Mouse (Mus musculus) bone marrow, adult 2 months (tissue): ENCODE data around the gene Plekhf1. TPM values are rescaled to one million over a fixed set of nuclear protein-coding genes. Genes with fewer than 3 reads are reported as not detected.
A peak's percentile ranks its signal among the peaks of the same experiment; 100 is the strongest.

Source experiments
- H3K27ac ChIP-seq: fragments of 200-500 bp; 2 replicates; pipeline ENCODE4 v1.5.1; 2012; ENCODE audit warnings: low read depth, mild to moderate bottlenecking, control low read depth, inconsistent platforms, low read length; ENCODE audit not compliant: control insufficient read depth, poor library complexity, insufficient read depth
- H3K4me1 ChIP-seq: fragments of 200-500 bp; 2 replicates; pipeline ENCODE4 v1.6.1; 2011; ENCODE audit warnings: low read length; ENCODE audit not compliant: control insufficient read depth, insufficient read depth
- H3K4me3 ChIP-seq: fragments of 200-500 bp; replicated peaks from 2 replicates; pipeline ENCODE3; 2011; ENCODE audit warnings: mild to moderate bottlenecking, low read depth, low read length, control low read depth; ENCODE audit not compliant: control insufficient read depth
- CTCF ChIP-seq: fragments of 200-500 bp; IDR thresholded peaks from 2 replicates; pipeline ENCODE4 v1.5.1; 2011; ENCODE audit warnings: low read length, control low read depth; ENCODE audit not compliant: control insufficient read depth, insufficient read depth
- POLR2A ChIP-seq: fragments of 200-500 bp; IDR thresholded peaks from 2 replicates; pipeline ENCODE4 v1.6.1; 2011; ENCODE audit warnings: low read depth, mild to moderate bottlenecking, control low read depth, low read length, borderline replicate concordance; ENCODE audit not compliant: control insufficient read depth
- WGBS: fragments of 180-500 bp; shearing (Covaris S2); methylation state at CpG from one replicate; pipeline ENCODE4 v1.1.7; 2018; 5-methylcytosine and 5-hydroxymethylcytosine counted together
- polyA plus RNA-seq: library from polyadenylated mRNA; stranded (reverse); fragments of >200 nt; gene quantifications from 2 replicates; pipeline ENCODE4 v1.2.4, GENCODE M21; 2011; ENCODE audit warnings: low replicate concordance; ENCODE audit not compliant: missing spikeins, insufficient read depth, insufficient read length

The Plekhf1 gene
- polyA plus RNA-seq, 1 experiment = 1.1 TPM

GRCm38 (mm10) chr7:38179896-38180295, 47.9 kb downstream of the Plekhf1 start:
- Histone ChIP-seq H3K27ac (no peak overlapping the region), H3K4me3 (no peak overlapping the region), H3K4me1 (no peaks in the 10 kb centered on the region; the same call in 1 of the 2 replicates)
- whole genome bisulfite sequencing = 73% methylated on average over 3 of the region's 3 CpGs
- TF ChIP-seq POLR2A (no peak), CTCF (no peak)

GRCm38 (mm10) chr7:38176056-38176455, 51.8 kb downstream of the Plekhf1 start:
- Histone ChIP-seq H3K4me3 (no peak overlapping the region), H3K27ac (no peak overlapping the region), H3K4me1 (no peaks in the 10 kb centered on the region)
- WGBS = 75% methylated on average over 3 of the region's 3 CpGs
- TF ChIP-seq POLR2A (no peak), CTCF (no peak)

GRCm38 (mm10) chr7:38174321-38175148, 53.3 kb downstream of the Plekhf1 start:
- H3K27ac ChIP-seq = no peak overlapping the region
- WGBS = 25% methylated on average over 31 of the region's 31 CpGs
- TF ChIP-seq CTCF (no peak), POLR2A (no peak)
- H3K4me1 ChIP-seq = no peaks in the 10 kb centered on the region
- no peak overlapping the region for H3K4me3 ChIP-seq

GRCm38 (mm10) chr7:38173871-38174270, 53.9 kb downstream of the Plekhf1 start:
- Histone ChIP-seq H3K4me3 (no peak overlapping the region), H3K27ac (no peak overlapping the region), H3K4me1 (no peaks in the 10 kb centered on the region)
- 68% methylated on average over 14 of the region's 14 CpGs for WGBS
- TF ChIP-seq POLR2A = no peak
- TF ChIP-seq CTCF = no peak

- no peak overlapping the region for H3K4me3 ChIP-seq
- peaks cover 4% of the 10 kb centered on the region; the same call in 1 of the 2 replicates for H3K4me1 ChIP-seq
- no peak for TF ChIP-seq POLR2A
- peak; percentile 18; the same call in 1 of the 2 replicates for TF ChIP-seq CTCF
- 16% methylated on average over 11 of the region's 11 CpGs for WGBS
- H3K27ac ChIP-seq = no peak overlapping the region
These were observed 60.1 kb downstream of the Plekhf1 start for GRCm38 (mm10) chr7:38167724-38168141.

Other genes starting within 250 kb of the Plekhf1 start
- gene Uri1, start 204.5 kb downstream of the Plekhf1 start, polyA plus RNA-seq = 12.1 and 16.0 TPM in 2 replicates
- 54.8 and 58.5 TPM in 2 replicates for gene Ccne1, start 120.5 kb downstream of the Plekhf1 start, polyA plus RNA-seq
- 15.1 and 22.2 TPM in 2 replicates for gene 1600014C10Rik, start 44.8 kb downstream of the Plekhf1 start, polyA plus RNA-seq
- 8.4 and 24.1 TPM in 2 replicates for gene Pop4, start 43.4 kb upstream of the Plekhf1 start, polyA plus RNA-seq